Mouse (Mus musculus) kidney, postnatal 14 days (tissue): Measurements from ENCODE around the gene Spry1.
A peak's percentile ranks its signal among the peaks of the same experiment; 100 is the strongest.
"Not testable (repeated sequence)": the region's sequence is repeated elsewhere in the genome, so short reads cannot be mapped to it uniquely, and the experiment has no call there.

Experiments
- DNase-seq: peaks from one replicate; pipeline ENCODE4 v3.0.0; 2022; ENCODE audit warnings: mixed read lengths

The Spry1 gene

GRCm38 (mm10) chr3:37639690-37640089, at the start of gene Spry1:
Spry1 (plus strand) TSS chr3:37639947.
- peak; percentile 98 for DNase-seq

GRCm38 (mm10) chr3:37595721-37596120, 44.0 kb upstream of the Spry1 start:
- DNase-seq = peak; percentile 70

- DNase-seq = no peak
Measured at GRCm38 (mm10) chr3:37596519-37596918, 43.2 kb upstream of the Spry1 start.

GRCm38 (mm10) chr3:37597200-37597599, 42.5 kb upstream of the Spry1 start:
- no peak for DNase-seq

DNA sequence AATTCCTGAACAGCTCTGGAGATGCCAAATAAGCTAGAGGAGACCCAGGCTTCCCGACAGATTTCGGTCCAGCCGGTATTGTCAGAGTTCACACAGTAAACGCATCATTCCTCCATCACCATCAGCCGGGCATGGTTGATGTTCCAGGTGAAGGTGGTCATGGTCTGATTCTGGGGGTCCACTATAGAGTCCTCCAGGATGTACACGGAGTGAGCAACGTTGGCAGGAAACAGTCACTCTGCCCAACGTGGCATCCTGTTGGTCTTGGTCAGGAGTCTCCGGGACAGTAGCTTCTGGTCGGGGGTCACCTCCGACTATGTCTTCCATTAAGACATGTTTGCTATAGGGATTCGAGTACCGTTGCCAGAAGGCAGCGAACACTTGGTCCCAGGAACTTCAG, 40.1 kb upstream of the Spry1 start:
- not testable (repeated sequence) for DNase-seq

DNA sequence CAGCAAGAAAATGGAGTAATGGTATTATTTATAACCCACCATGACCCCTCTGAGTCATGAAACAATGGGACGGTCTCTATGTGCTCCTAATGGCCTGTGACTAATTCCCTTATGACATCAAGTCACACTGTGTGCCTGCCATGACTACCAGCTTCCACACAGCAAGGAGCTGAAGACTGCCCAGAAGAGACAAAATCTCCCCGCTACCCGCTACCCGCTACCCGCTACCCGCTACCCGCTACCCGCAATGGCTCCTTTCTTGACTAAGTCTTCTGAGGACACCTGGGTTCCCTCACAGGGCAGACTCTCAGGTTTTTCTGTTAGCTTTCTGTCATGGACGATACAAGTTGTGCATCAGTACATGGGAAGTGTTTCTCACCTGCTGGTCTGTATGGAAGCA, 37.4 kb upstream of the Spry1 start:
- no peak for DNase-seq

GRCm38 (mm10) chr3:37602890-37603289, 36.9 kb upstream of the Spry1 start:
- DNase-seq = no peak

GRCm38 (mm10) chr3:37603541-37603940, 36.2 kb upstream of the Spry1 start:
- no peak for DNase-seq

DNA sequence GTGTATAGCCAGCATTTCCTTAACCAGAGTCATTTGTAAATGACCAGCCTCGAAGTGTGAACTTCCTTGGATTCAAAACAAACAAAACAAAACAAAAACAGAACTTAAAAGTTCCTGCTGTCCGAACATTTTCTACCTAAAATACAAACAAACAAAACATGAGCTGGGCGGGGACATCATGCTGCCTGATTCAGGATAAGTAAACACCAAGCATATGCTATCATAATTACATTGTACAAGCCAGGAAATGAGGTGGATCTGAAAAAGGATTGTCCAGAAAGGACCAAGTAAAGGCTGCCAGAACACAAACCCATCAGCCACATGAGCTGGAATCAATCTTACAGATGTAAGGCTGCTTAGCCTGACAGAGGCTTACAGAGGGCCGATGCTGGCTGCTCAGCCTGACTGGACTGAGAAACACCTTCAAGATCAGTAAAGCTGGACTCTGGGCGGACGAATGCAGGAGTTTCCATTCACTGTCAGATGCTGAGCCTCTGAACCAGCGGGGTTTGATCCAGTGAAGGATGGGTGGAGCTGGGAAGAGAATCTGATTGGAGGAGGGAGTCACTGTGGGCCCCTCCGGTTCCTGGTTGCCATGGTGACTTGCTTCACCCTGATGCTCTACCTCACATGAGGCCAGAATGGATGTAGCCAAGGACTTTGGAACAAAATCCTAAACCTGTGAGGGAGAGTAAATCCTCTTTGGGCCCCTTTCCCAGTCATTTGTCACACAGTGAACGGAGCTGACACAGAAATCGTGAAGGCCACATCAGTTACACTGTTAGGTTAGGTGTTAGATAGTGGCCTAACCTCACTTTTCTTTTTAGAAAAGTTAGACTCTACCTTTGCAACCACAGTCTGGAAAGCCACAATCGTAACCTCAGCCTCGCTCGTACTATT, 34.5 kb upstream of the Spry1 start:
- DNase-seq = no peak

DNA sequence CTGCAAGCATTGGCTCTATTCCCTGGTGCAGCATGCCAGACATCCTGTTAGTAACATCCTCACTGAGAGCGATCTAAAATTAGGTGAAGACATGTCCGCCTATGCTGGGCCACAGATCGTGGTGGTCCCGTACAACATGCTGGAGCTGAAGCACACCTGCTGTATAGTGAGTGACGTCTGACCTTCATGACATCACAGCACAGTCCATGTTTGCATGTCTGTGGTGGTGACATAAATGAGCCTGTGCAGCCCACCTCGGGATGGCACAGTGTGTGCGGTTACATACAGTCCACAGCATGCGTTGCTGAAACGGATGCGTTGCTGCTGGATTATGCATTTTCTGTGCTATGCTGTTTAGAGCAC, 33.9 kb upstream of the Spry1 start:
- DNase-seq = no peak

GRCm38 (mm10) chr3:37608926-37609325, 30.8 kb upstream of the Spry1 start:
- DNase-seq = no peak

- DNase-seq = no peak
Measured at GRCm38 (mm10) chr3:37610670-37611069, 29.1 kb upstream of the Spry1 start.

DNA sequence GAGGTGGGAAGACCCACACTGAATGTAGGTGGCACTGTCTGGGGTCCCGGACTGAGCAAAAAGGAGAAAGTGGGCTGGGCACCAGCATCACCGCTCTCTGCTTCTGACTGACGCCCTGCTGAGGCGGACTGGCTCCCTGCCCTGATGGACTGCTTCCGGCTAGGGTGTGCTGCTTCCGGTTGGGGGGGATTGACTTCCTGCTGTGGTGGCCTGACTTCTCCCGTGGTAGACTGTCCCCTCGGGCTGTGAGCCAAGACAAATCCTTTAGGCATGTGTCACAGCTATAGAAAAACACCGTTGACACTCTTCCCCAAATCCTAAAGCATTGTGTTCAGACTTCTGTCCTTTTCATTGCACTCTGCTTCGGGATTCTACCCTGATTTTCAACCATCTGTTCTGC, 26.0 kb upstream of the Spry1 start:
- DNase-seq = peak; percentile 75

GRCm38 (mm10) chr3:37614878-37615650, 24.7 kb upstream of the Spry1 start:
- no peak for DNase-seq

GRCm38 (mm10) chr3:37616586-37617547, 22.9 kb upstream of the Spry1 start:
- peak; percentile 33 for DNase-seq

DNA sequence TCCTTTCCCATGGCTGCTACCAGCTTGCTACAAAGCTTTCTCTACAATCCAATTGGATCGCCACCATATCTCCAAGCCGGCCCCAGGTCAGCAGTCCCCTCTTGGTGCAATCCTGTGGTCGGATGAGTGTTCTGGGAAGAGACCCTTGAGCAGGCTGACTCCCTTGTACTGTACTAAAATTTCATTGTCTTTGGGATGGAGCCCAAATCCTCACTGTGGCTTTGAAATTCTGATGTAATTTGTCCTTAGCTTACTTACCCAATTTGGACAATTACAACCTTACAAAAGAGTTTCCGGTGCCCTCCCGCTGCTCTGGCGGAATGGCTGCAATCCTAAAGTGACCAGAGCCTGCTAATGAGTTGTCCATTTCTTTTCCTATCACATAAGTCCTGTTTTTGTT, 7.5 kb upstream of the Spry1 start:
- DNase-seq = peak; percentile 34

DNA sequence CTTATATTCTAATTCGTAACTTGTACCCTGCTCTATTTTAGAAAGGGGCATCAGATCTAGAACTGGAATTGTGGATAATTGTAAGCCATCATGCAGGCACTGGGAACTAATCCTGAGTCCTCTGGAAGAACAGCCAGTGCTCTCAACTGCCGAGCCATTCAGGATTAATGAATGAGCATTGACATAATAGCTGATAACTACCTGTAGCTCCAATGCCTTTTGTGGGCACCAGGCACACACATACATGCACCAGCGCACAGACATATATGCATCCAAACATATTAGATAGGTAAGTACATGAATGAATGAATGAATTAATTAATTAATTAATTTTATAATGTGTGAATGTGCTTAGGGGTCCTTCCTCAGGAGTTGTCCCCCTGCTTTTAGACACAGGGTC, 7.0 kb upstream of the Spry1 start:
- no peak for DNase-seq

- DNase-seq = no peak
Measured at GRCm38 (mm10) chr3:37634648-37635047, 5.1 kb upstream of the Spry1 start.

- DNase-seq = no peak
Measured at GRCm38 (mm10) chr3:37636921-37637320, 2.8 kb upstream of the Spry1 start.

DNA sequence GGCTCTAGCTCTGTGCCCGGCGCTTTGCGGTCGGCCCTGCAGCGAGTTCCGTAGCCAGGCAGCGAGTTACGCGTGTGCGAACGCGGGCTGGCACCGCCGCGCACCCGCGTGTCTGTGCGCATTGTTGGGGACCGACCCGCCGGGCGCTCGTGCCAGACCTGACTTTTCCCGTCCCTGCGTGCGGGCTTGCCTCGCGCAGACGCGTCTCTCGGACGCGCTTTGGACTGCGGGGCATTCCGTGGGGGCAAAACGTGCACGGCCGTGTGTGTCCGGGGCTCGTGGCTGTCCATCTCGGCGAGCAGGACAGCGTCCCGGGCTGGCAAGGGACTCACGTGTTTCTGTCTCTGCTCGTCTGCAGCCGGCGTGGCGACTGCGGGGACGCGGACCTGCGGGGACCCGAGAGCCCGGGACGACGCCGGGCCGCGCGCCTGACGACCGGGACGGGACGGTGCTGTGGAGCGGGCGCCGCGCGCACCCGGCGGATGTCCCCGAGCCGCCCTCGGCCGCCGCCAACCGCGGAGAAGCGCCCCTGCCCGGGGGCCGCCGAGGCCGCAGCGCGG, 495 bp downstream of the Spry1 start:
- no peak for DNase-seq

DNA sequence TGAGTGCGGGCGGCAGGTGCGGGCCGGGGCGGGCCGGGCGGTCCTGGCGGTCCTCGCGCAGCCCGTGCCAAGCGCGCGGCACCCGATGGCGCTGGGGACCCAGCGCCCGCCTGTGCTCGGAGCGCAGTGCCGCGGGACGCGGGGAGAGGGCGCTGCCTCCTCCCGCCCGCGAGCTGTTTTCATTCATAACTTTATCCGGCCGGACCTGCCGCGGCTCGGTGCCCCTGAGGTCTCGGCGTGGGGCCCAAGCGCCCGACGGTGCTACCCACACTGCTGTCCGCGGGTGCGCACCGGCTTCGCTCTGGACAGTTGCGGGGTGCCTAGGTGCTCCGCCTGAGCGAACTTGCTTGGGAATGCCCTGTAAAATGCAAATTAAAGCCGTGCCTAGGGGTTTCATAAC, 1.1 kb downstream of the Spry1 start:
- DNase-seq = peak; percentile 87
